Mouse (Mus musculus) limb, embryonic 12.5 days (tissue): ENCODE measurements around the gene Zfp280d. TPM values are rescaled to one million over a fixed set of nuclear protein-coding genes. Genes with fewer than 3 reads are reported as not detected.

ENCODE experiments used
- ATAC-seq: fragments of 200-750 bp; cut with Nextera tagmentation; 2 replicates; pipeline ENCODE4 v1.8.0; 2017; ENCODE audit warnings: low read depth, moderate TSS enrichment; ENCODE audit not compliant: insufficient number of reproducible peaks, insufficient read depth, low FRiP score, low TSS enrichment
- H3K27ac ChIP-seq: fragments of 300-500 bp; sonication (generic); 2 replicates; pipeline ENCODE4 v1.5.1; 2016; ENCODE audit warnings: mild to moderate bottlenecking, moderate library complexity
- H3K27me3 ChIP-seq: fragments of 300-500 bp; sonication (generic); 2 replicates; pipeline ENCODE4 v1.6.1; 2016; ENCODE audit warnings: mild to moderate bottlenecking, moderate library complexity
- H3K36me3 ChIP-seq: fragments of 300-500 bp; sonication (generic); 2 replicates; pipeline ENCODE4 v1.6.1; 2016; ENCODE audit warnings: mild to moderate bottlenecking, moderate library complexity
- H3K4me1 ChIP-seq: fragments of 300-500 bp; sonication (generic); replicated peaks from 2 replicates; pipeline ENCODE4 v1.6.1; 2016
- H3K4me2 ChIP-seq: fragments of 300-500 bp; sonication (generic); 2 replicates; pipeline ENCODE4 v1.6.1; 2016; ENCODE audit warnings: mild to moderate bottlenecking, moderate library complexity
- H3K4me3 ChIP-seq: fragments of 300-500 bp; sonication (generic); replicated peaks from 2 replicates; pipeline ENCODE4 v1.5.1; 2016; ENCODE audit warnings: mild to moderate bottlenecking
- H3K9ac ChIP-seq: fragments of 300-500 bp; sonication (generic); replicated peaks from 2 replicates; pipeline ENCODE4 v1.6.1; 2016; ENCODE audit warnings: mild to moderate bottlenecking, moderate library complexity
- H3K9me3 ChIP-seq: fragments of 300-500 bp; sonication (generic); 2 replicates; pipeline ENCODE4 v1.6.1; 2016; ENCODE audit warnings: mild to moderate bottlenecking, moderate library complexity
- WGBS: fragments of 180-500 bp; shearing (Covaris S2); methylation state at CpG from one replicate; pipeline ENCODE4 v1.1.7; 2016; 5-methylcytosine and 5-hydroxymethylcytosine counted together
- polyA plus RNA-seq: library from polyadenylated mRNA; unstranded; fragments of >200 nt; fragmentation: Nextera tagmentation; extraction: Ambion mirVana; gene quantifications from 2 replicates; pipeline ENCODE4 v1.2.1, GENCODE M21; 2016

Gene Zfp280d
- polyA plus RNA-seq: 58.1 and 58.9 TPM in 2 replicates

GRCm38 (mm10) chr9:72274677-72275076, at the start of gene Zfp280d:
Gene Zfp280d, plus strand, starts transcription at chr9:72274860.
- H3K4me3 ChIP-seq: peak within 1 kb of the TSS; percentile 67
- peaks cover 8% of the 10 kb centered on the region; the same call in 1 of the 2 replicates for H3K4me1 ChIP-seq
- peak within 1 kb of the TSS; percentile 95 for H3K9ac ChIP-seq
- H3K9me3 ChIP-seq: peaks cover 11% of the 10 kb centered on the region; the same call in 1 of the 2 replicates
- 2% methylated on average over 50 of the region's 57 CpGs for WGBS
- H3K4me2 ChIP-seq: peak within 1 kb of the TSS; percentile 76
- peak within 1 kb of the TSS; percentile 99 for H3K27ac ChIP-seq
- H3K27me3 ChIP-seq: no peaks in the 10 kb centered on the region
- H3K36me3 ChIP-seq: no peaks in the 10 kb centered on the region
- peak; percentile 98 for ATAC-seq

DNA sequence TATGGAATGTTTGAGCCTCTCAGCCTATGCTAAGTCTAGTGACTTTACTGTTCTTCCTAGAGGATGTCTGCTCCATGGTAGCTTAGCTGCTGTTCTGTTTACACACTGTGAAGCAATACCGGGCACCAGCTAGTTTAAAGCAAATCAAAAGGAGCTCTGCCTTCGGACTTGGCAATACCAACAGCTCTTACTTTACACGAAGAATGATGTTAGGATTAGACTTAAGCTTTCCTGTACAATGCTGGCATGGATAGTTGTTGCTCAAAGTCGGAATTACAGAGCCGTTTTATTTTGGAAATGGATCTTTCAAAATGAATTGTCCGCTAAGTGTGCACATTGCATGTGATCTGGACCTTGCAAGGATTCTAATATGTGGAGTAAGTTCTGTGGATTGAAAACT, 48.1 kb upstream of the Zfp280d start:
- H3K27me3 ChIP-seq: no peaks in the 10 kb centered on the region
- H3K27ac ChIP-seq: no peak overlapping the region
- no peaks in the 10 kb centered on the region for H3K36me3 ChIP-seq
- no peak overlapping the region for H3K4me3 ChIP-seq
- 85% methylated on average over 6 of the region's 6 CpGs for WGBS
- no peak overlapping the region for H3K4me2 ChIP-seq
- no peak overlapping the region for H3K9ac ChIP-seq
- H3K9me3 ChIP-seq: peaks cover 5% of the 10 kb centered on the region
- no peak for ATAC-seq
- no peaks in the 10 kb centered on the region for H3K4me1 ChIP-seq

DNA sequence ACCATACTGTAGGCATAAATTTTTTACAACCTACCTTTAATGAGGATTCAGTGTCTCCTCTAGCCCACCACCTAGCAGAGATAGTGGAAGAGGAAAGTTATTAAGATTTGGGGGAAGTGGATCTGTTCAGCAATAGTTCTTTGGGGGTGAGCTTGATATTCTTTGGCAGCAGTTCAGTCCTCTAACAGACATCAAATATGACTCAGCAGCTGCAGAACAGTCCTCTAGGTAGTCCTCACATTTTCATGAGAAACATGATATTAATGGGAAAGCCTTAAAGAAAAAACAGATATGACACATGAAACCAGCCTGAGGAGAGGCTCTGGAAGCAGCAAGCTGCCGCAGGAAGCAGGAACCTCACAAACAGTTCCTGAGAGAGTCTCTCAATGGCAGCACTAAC, 22.0 kb upstream of the Zfp280d start:
- Histone ChIP-seq H3K4me3 (no peak overlapping the region), H3K4me1 (no peaks in the 10 kb centered on the region), H3K27ac (no peak overlapping the region), H3K4me2 (no peak overlapping the region), H3K27me3 (no peaks in the 10 kb centered on the region), H3K9me3 (peaks cover 13% of the 10 kb centered on the region; the same call in 1 of the 2 replicates), H3K9ac (no peak overlapping the region), H3K36me3 (no peaks in the 10 kb centered on the region)
- no peak for ATAC-seq
- 81% methylated on average over 1 of the region's 1 CpGs for WGBS

DNA sequence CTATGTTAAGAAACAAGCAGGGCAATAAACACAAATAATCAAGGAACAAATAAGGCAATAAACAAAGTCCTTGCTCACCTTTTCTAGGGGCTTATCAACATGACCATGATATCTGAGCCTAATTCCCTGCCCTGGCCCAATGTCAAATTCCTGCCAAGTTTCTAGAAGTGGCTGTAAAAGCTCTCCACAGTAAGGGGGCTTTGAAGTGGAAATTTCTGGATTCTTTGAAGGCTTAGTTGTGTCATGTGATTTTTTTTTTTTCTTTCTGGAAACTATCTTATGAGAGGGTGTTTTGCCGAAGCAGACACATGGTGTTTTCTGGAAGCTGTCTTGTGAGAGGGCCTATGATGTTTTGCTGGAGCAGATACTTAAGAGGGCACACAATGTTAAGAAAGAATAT, 19.4 kb upstream of the Zfp280d start:
- Histone ChIP-seq H3K27ac (no peak overlapping the region), H3K9ac (no peak overlapping the region), H3K9me3 (peaks cover 10% of the 10 kb centered on the region; the same call in 1 of the 2 replicates), H3K27me3 (no peaks in the 10 kb centered on the region), H3K4me1 (no peaks in the 10 kb centered on the region), H3K36me3 (0 out of 2 replicates have a peak, but pooled peaks cover 5% of the 10 kb centered on the region), H3K4me3 (no peak overlapping the region), H3K4me2 (no peak overlapping the region)
- 75% methylated on average over 1 of the region's 1 CpGs for WGBS
- no peak for ATAC-seq

GRCm38 (mm10) chr9:72256646-72257045, 18.0 kb upstream of the Zfp280d start:
- no peak overlapping the region for H3K9ac ChIP-seq
- H3K4me2 ChIP-seq: no peak overlapping the region
- no peaks in the 10 kb centered on the region for H3K4me1 ChIP-seq
- WGBS: 79% methylated on average over 3 of the region's 3 CpGs
- H3K4me3 ChIP-seq: no peak overlapping the region
- no peaks in the 10 kb centered on the region for H3K27me3 ChIP-seq
- no peak for ATAC-seq
- H3K36me3 ChIP-seq: 0 out of 2 replicates have a peak, but pooled peaks cover 5% of the 10 kb centered on the region
- H3K9me3 ChIP-seq: peaks cover 10% of the 10 kb centered on the region; the same call in 1 of the 2 replicates
- H3K27ac ChIP-seq: no peak overlapping the region

DNA sequence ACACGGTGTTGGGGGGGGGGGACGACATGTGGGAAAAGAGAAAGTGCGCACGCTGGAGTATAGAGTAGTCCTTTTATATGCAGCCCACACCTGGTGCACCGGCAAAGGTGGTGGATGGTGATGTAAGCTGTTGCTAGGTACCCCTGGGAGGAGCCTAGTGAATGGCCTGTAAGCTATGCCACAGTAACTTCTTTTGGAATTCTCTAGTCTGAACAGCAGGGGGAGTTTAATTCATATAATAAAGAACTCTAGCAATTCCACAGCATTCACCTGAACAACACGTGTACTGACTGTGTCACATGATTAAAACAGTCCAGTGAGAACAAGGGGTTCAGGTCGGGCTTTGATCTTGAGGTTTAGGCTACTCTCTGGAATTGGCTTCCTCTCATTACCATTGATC, 14.3 kb upstream of the Zfp280d start:
- Histone ChIP-seq H3K4me2 (peak overlapping the region; percentile 9; the same call in 1 of the 2 replicates), H3K9ac (no peak overlapping the region), H3K4me1 (no peaks in the 10 kb centered on the region), H3K27me3 (no peaks in the 10 kb centered on the region), H3K27ac (no peak overlapping the region), H3K36me3 (0 out of 2 replicates have a peak, but pooled peaks cover 5% of the 10 kb centered on the region), H3K4me3 (no peak overlapping the region), H3K9me3 (peaks cover 14% of the 10 kb centered on the region; the same call in 1 of the 2 replicates)
- WGBS: 35% methylated on average over 7 of the region's 7 CpGs
- no peak for ATAC-seq

DNA sequence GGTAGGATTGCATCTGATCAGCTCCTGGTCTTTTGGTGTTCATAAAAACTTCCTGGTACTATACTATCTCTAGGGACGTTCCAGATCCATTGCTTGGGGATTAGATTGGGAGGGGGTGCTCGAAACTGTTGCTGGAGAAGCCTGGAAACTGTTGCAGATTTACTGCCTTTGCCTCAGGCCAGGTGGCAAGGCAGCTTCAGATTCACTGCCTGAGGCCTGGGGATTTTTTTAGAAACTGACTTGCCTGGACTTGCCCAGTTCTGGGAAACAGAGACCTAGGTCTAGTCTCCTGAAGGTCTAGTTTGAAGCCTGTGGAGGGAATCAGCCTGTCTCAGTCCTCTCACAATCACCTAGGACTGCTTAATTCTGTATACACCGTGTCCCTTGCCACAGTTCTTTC, 9.8 kb upstream of the Zfp280d start:
- Histone ChIP-seq H3K27ac (no peak overlapping the region), H3K27me3 (no peaks in the 10 kb centered on the region), H3K4me1 (no peaks in the 10 kb centered on the region), H3K36me3 (no peaks in the 10 kb centered on the region), H3K4me2 (no peak overlapping the region), H3K4me3 (no peak overlapping the region), H3K9ac (no peak overlapping the region), H3K9me3 (peaks cover 23% of the 10 kb centered on the region)
- no peak for ATAC-seq
- 76% methylated on average over 3 of the region's 3 CpGs for WGBS

- Histone ChIP-seq H3K27ac (no peak overlapping the region), H3K27me3 (no peaks in the 10 kb centered on the region), H3K4me2 (no peak overlapping the region), H3K4me1 (no peaks in the 10 kb centered on the region), H3K9me3 (peaks cover 28% of the 10 kb centered on the region), H3K36me3 (no peaks in the 10 kb centered on the region), H3K9ac (no peak overlapping the region), H3K4me3 (no peak overlapping the region)
- ATAC-seq: no peak
- WGBS: 92% methylated on average over 1 of the region's 1 CpGs
These were observed 4.5 kb upstream of the Zfp280d start for GRCm38 (mm10) chr9:72270146-72270545.

- H3K27me3 ChIP-seq: no peaks in the 10 kb centered on the region
- H3K4me1 ChIP-seq: peaks cover 8% of the 10 kb centered on the region; the same call in 1 of the 2 replicates
- no peaks in the 10 kb centered on the region for H3K36me3 ChIP-seq
- no peak overlapping the region for H3K27ac ChIP-seq
- WGBS: 80% methylated on average over 7 of the region's 7 CpGs
- no peak overlapping the region for H3K4me3 ChIP-seq
- no peak overlapping the region for H3K9ac ChIP-seq
- peaks cover 19% of the 10 kb centered on the region for H3K9me3 ChIP-seq
- H3K4me2 ChIP-seq: no peak overlapping the region
- no peak for ATAC-seq
These were observed 832 bp upstream of the Zfp280d start for GRCm38 (mm10) chr9:72273646-72274410.

- peak overlapping the region; percentile 76 for H3K4me2 ChIP-seq
- no peaks in the 10 kb centered on the region for H3K36me3 ChIP-seq
- H3K9me3 ChIP-seq: peaks cover 11% of the 10 kb centered on the region; the same call in 1 of the 2 replicates
- peak overlapping the region; percentile 67 for H3K4me3 ChIP-seq
- peak overlapping the region; percentile 95 for H3K9ac ChIP-seq
- H3K27me3 ChIP-seq: no peaks in the 10 kb centered on the region
- 2% methylated on average over 61 of the region's 70 CpGs for WGBS
- H3K27ac ChIP-seq: peak overlapping the region; percentile 99
- peaks cover 8% of the 10 kb centered on the region; the same call in 1 of the 2 replicates for H3K4me1 ChIP-seq
- ATAC-seq: peak; percentile 93
These were observed 680 bp downstream of the Zfp280d start for GRCm38 (mm10) chr9:72275101-72275978.

DNA sequence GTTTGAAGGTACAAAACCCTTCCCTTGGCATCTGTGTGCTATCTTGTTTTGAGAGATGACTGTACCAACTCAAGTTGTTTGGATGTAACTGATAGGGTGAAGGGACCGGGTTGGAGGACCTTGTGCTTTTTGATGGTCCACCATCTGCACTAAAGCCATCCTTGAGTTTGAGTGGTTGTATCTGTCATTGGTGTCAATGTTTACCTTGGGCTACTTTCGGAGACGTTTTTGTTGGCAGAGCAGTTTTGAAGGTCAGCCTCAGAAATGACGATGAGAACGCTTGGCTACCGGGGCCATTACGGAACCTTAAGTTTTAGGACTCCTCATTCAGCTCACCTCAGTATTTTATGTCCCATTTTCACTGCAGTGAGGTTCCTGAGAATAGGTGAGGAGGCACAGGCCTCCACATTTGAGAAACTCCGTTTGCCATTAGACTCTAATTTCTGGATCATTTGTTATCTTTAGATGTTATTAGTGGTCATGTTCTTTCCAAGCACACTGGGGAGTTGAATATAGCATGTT, 1.4 kb downstream of the Zfp280d start:
- H3K9ac ChIP-seq: peak overlapping the region; percentile 95
- WGBS: 49% methylated on average over 8 of the region's 8 CpGs
- ATAC-seq: no peak
- peak overlapping the region; percentile 67 for H3K4me3 ChIP-seq
- peak overlapping the region; percentile 99 for H3K27ac ChIP-seq
- H3K36me3 ChIP-seq: no peaks in the 10 kb centered on the region
- peak overlapping the region; percentile 76 for H3K4me2 ChIP-seq
- H3K9me3 ChIP-seq: peaks cover 11% of the 10 kb centered on the region; the same call in 1 of the 2 replicates
- no peaks in the 10 kb centered on the region for H3K27me3 ChIP-seq
- H3K4me1 ChIP-seq: peaks cover 8% of the 10 kb centered on the region; the same call in 1 of the 2 replicates
